Mouse (Mus musculus) thymus, postnatal 4 days (tissue): Measurements from ENCODE around the gene Csrp1.

Source experiments
- DNase-seq: peaks from one replicate; pipeline ENCODE4 v3.0.0; 2021

The Csrp1 gene

DNA sequence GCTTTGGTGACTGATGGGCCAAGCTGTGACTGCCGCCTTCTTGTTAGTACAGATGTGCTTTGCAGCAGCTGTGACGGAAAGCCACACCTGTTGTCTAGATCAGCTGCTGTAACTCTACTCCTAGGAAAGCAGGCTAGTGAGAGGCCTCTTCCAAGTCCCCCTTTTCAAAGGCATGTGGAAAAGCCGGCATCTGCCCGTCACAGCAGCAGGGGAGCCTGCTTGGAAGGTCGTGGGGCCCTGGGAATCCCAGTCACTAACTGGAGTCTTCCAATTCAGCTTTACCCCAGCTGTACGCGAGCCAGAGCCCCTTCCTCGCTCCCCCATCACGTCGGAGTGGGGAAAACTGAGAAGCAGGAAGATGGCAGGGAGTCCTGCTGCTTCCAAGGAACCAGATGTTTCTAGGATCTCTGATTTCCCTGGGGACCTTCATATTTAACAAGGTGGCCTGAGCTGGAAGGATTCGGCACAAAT, 21.4 kb upstream of the Csrp1 start:
- DNase-seq = no peak

DNA sequence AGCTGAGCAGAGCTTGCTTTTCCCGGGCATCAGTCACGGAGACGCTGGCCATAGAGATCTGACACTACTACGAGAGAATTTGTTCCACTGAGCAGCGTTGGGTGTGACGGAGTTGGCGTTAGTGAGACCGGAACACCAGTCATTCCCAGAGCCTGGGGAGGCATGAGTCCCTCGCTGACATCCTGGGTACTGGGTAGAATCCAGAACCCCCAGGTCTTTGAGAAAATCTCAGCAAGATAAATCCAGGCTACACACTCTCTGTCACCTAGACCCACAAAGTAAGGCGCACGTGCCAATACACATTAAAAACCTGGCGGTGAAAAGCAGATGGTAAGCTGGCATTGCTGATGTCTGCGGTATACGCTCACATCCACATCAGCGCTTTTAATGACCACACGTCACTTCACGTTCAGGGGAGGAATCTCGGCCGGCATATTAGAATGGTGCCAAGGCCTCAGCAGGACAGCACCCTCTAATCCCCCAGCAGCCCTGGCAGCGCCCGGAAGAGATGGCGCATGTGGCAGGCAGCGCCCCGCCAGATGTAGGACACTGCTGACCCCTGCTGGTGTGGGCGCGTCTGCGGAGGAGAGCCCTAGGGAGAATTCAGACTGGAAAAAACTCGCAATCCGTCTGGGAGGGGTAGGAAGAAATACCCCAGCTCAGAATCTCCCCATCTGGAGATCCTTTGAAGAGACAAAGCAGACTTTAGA, 20.7 kb upstream of the Csrp1 start:
- peak; percentile 82 for DNase-seq

- no peak for DNase-seq
These were observed 20.0 kb upstream of the Csrp1 start for GRCm38 (mm10) chr1:135699892-135700291.

- peak; percentile 89 for DNase-seq
These were observed 19.3 kb upstream of the Csrp1 start for GRCm38 (mm10) chr1:135700605-135701004.

- DNase-seq = no peak
These were observed 18.5 kb upstream of the Csrp1 start for GRCm38 (mm10) chr1:135701314-135701713.

GRCm38 (mm10) chr1:135702722-135703121, 17.1 kb upstream of the Csrp1 start:
- no peak for DNase-seq

- DNase-seq = no peak
These were observed 15.5 kb upstream of the Csrp1 start for GRCm38 (mm10) chr1:135704317-135704821.

DNA sequence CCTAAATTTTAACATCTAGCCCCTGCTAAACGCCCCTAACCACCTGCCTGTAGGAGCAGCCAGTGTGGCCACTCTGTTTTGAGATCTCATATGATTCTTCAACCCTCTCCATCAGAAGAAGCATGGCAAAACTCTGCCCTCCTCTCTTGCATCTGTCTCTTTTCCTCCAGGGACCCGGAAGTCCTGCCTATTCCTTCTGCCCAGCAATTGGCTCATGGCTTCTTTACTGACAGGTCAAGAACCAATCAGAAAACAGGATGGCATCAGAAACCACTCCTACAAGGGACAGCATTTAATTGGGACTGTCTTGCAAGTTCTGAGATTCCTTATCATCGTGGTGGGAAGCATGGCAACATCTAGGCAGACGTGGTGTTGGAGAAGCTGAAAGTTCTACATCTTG, 11.5 kb upstream of the Csrp1 start:
- DNase-seq = no peak

DNA sequence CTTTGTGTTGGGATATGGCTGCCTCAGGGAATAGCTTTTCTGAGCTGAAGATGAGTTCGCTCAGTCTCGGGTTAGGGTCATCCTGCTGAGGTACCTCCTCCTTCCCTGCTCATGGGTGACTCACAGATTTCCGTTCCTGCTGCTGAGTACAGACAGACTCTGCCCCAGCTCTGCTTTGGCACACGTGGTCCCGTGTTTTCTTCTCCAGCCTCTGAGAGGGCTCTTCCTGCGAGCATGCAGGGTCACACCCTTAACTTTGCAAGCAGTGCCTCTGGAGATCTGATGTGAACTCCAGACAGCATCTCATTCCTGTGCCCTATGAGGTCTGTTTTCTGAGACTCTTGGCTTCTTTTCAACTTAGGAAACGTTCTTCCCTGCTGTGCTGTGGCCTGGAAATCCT, 8.7 kb upstream of the Csrp1 start:
- peak; percentile 11 for DNase-seq

- DNase-seq = no peak
These were observed 5.6 kb upstream of the Csrp1 start for GRCm38 (mm10) chr1:135714028-135714815.

DNA sequence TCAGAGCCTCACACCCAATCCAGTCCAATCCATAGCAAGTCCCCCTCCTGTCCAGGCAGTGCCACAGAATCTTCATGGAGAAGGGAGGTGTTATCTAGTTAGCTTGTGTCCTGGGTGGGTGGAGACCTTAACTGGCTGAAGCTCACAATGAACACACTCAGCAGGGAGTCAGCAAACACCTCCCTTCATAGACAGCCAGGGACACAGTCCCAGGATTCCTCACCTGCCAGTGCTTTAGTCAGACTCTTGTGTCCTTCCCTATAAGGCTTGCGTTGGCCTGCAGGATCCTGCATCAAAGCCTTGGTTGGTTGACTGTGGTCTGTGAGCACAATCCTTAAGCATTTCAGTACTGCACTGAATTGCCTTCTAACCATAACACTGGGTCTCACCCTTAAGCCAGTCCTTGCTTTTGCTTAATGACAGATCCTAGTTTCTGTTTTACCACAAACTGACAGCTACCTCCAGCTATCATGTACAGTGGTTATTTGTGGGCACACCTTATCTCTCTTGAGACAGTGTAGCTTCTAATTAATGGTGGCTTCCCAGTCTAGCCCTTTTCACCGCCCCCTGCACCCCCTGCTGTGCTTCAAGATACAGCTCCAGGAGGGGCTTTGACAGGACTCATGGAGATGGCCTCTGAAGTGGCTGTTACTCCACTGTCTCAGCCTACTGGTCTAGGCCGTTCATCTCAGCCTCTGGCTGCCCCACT, 4.8 kb upstream of the Csrp1 start:
- no peak for DNase-seq

GRCm38 (mm10) chr1:135719486-135719885, 375 bp upstream of the Csrp1 start:
- DNase-seq = peak; percentile 84

- DNase-seq = no peak
These were observed 3.2 kb downstream of the Csrp1 start for GRCm38 (mm10) chr1:135723016-135723415.

DNA sequence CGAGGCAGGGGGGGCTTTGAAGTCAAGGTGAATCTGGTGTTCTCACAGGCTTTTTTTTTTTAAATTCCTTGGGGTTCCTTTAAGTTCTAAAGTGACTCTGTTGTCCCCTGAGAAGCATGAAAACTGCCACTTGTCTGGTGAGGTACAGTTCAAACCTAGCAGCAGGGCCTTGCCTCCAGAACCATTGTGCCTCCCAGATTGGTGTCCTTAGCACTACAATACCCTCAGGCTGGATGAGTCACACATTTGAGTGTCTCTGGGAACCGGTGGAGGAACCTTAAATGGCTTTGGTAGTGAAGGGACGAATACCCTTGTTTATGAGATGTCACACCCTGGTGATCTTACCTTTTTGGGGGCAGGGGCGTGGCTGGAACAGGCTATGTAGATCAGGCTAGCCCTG, 4.3 kb downstream of the Csrp1 start:
- no peak for DNase-seq

DNA sequence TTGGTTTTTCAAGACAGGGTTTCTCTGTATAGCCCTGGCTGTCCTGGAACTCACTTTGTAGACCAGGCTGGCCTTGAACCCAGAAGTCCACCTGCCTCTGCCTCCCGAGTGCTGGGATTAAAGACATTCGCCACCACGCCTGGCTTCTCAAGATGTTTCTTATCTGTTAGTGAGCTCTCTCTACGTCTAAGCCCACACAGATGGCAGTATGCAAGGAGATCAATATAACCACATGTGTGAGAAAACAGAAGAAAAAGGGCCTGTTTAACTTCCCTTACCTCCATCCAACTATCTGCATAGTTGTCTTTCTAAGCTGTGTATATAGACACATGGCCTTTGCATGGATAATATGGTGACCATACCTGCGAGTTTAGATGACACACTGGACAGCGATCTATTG, 5.5 kb downstream of the Csrp1 start:
- DNase-seq = peak; percentile 39

DNA sequence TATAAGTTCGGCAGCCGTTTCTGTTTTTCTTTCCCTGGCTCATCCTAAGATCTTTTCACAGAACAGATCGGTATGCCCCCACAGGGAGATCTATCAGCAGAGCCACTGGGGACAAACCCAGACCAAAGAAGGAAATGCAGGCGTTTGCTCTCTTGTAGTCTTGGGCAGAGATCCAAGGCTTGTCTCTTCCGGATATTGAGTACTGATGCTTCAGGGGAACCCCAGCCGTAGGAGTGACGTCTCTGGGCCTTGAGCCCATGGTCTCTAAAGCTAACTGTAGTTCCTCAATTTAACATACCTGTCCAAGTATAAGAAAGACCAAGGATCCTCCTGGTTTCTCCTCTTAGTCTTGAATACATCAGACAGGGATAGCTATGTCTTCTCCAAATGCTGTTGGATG, 6.1 kb downstream of the Csrp1 start:
- no peak for DNase-seq

DNA sequence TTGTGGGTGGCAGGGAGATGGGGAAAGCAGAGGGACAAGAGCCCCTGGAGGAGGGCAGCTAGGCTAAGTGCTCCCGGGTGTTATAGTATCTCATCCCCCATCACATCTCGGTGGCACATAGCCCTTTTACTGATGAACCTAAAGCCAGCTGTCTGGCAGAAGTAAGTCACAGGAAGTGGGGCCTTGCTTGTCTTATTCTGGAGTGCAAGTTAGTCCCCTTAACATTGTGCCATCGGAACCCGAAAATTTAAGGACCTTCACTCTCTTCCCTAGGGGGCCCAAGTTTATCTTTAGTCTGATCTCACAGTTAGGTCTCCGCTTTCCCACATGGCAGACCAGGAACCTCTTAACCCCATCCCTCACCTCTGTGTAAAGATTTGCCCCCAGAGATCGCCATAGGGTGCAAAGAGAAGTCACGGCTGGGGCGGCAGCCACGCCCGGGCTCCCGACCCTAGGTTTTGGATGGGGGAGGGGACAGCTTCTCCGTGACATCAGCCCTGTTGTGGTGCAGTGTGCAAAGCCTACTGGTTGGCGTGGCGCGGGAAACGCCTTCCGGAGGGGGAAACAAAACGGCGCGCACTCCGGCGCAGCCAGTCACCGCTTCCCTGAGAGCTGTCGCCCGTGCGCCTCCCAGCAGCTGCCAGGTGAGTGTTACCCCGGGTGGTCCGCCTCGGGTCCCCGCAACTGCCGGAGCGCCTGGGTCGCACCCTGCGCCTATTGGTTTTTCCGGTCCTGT, 8.9 kb downstream of the Csrp1 start:
- DNase-seq = peak; percentile 94

DNA sequence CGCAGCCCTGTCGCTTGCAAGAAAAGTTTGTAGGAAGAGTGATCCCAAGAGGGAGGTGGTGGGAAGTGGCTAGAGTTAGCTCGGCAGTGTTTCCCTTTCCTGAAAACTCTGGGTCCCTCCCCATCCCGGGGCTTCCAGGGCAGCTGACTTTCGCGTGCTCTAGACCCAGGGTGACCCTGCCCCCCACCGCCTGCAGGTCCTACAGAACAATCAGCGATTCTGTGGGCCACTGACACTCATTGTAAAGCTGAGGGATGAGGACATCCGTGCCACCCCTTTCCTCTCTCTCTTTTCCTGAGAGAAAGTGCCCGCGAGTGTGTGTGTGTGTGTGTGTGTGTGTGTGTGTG, 9.5 kb downstream of the Csrp1 start:
- no peak for DNase-seq

GRCm38 (mm10) chr1:135729821-135730220, 10.0 kb downstream of the Csrp1 start:
- DNase-seq = no peak

DNA sequence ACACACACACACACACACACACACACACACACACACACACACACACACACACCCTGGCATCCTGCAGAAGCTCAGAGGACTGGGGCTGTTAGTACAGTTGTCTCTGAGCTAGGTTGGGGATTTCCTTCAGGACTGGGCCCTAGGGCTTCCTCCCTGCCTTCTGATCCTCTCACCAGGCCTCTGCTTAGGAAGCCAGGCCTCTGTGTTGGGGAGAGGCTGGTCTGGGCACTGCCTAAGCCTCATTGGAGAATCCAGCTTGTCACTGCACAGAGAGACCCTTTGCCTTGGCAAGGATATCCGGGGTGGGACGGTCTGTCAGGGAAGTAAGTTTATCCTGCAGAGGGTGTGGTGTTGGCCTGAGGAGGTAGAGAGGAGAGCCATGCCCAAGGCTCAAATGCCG, 10.4 kb downstream of the Csrp1 start:
- DNase-seq = peak; percentile 28

DNA sequence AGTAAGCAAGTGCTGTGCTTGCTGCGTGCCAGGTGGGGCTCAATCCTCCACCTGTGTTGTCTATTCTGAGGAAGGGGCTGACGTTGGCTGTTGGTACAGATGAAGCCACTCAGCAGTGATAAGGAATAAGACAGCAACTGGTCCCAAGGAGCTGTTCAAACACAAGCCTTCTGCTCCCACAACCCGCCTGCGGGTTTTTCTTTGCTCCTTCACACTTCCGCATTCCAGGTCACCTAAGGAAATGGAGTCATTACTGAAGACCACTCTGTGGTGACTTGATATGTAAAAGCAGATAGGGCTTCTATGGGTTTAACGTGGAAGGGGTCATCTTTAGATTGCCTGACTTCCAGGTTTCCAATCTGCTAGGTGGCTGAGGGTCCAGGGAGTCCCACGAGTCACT, 11.5 kb downstream of the Csrp1 start:
- DNase-seq = no peak

GRCm38 (mm10) chr1:135731897-135732684, 12.2 kb downstream of the Csrp1 start:
- no peak for DNase-seq
